Mouse (Mus musculus) splenic B cell, adult 2 months (primary cell): ENCODE data around the gene Sf1.

Experiments
- DNase-seq: peaks from one replicate; pipeline ENCODE4 v3.0.0-alpha.2; 2011; ENCODE audit warnings: low read depth, low spot score
- H3K27me3 ChIP-seq: 2 replicates; pipeline ENCODE4 v1.6.1; 2012; ENCODE audit warnings: mild to moderate bottlenecking, low read length, moderate library complexity, mixed read lengths; ENCODE audit not compliant: control insufficient read depth, poor library complexity, insufficient read depth, severe bottlenecking
- H3K36me3 ChIP-seq: 2 replicates; pipeline ENCODE4 v1.6.1; 2012; ENCODE audit warnings: mild to moderate bottlenecking, low read length, moderate library complexity, mixed read lengths; ENCODE audit not compliant: control insufficient read depth, poor library complexity, insufficient read depth, severe bottlenecking

Sf1 gene

GRCm38 (mm10) chr19:6376643-6377042, 13.2 kb downstream of the Sf1 start:
- no peak for DNase-seq
- Histone ChIP-seq H3K27me3 (no peaks in the 10 kb centered on the region), H3K36me3 (peaks cover 48% of the 10 kb centered on the region)

GRCm38 (mm10) chr19:6377327-6378040, 14.0 kb downstream of the Sf1 start:
- no peak for DNase-seq
- Histone ChIP-seq H3K27me3 (no peaks in the 10 kb centered on the region), H3K36me3 (peaks cover 41% of the 10 kb centered on the region)

- no peak for DNase-seq
- peaks cover 23% of the 10 kb centered on the region for H3K36me3 ChIP-seq
- H3K27me3 ChIP-seq = no peaks in the 10 kb centered on the region
These were observed 17.1 kb downstream of the Sf1 start for GRCm38 (mm10) chr19:6380411-6381166.

- Histone ChIP-seq H3K27me3 (no peaks in the 10 kb centered on the region), H3K36me3 (peaks cover 18% of the 10 kb centered on the region)
- no peak for DNase-seq
These were observed 17.7 kb downstream of the Sf1 start for GRCm38 (mm10) chr19:6381238-6381637.

GRCm38 (mm10) chr19:6382323-6382924, 18.9 kb downstream of the Sf1 start:
- peaks cover 8% of the 10 kb centered on the region; the same call in 1 of the 2 replicates for H3K36me3 ChIP-seq
- H3K27me3 ChIP-seq = no peaks in the 10 kb centered on the region
- no peak for DNase-seq

- Histone ChIP-seq H3K27me3 (no peaks in the 10 kb centered on the region), H3K36me3 (peaks cover 4% of the 10 kb centered on the region; the same call in 1 of the 2 replicates)
These were observed 20.0 kb downstream of the Sf1 start for GRCm38 (mm10) chr19:6383470-6383869.

GRCm38 (mm10) chr19:6384128-6384527, 20.6 kb downstream of the Sf1 start, which contains the start of gene Pygm:
Gene Pygm, plus strand, starts transcription at chr19:6384399.
- DNase-seq = no peak
- Histone ChIP-seq H3K27me3 (no peaks in the 10 kb centered on the region), H3K36me3 (no peaks in the 10 kb centered on the region)

More at GRCm38 (mm10) chr19:6383470-6383869, 20.0 kb downstream of the Sf1 start:
- DNase-seq = no peak

- no peak for DNase-seq
- no peaks in the 10 kb centered on the region for H3K36me3 ChIP-seq
- H3K27me3 ChIP-seq = no peaks in the 10 kb centered on the region
These were observed 21.5 kb downstream of the Sf1 start for GRCm38 (mm10) chr19:6384954-6385353.

GRCm38 (mm10) chr19:6385419-6385818, 21.9 kb downstream of the Sf1 start:
- no peaks in the 10 kb centered on the region for H3K36me3 ChIP-seq
- DNase-seq = no peak
- no peaks in the 10 kb centered on the region for H3K27me3 ChIP-seq

- DNase-seq = no peak
- Histone ChIP-seq H3K36me3 (no peaks in the 10 kb centered on the region), H3K27me3 (no peaks in the 10 kb centered on the region)
These were observed 22.3 kb downstream of the Sf1 start for GRCm38 (mm10) chr19:6385821-6386220.

- Histone ChIP-seq H3K27me3 (no peaks in the 10 kb centered on the region), H3K36me3 (no peaks in the 10 kb centered on the region)
- no peak for DNase-seq
These were observed 22.7 kb downstream of the Sf1 start for GRCm38 (mm10) chr19:6386234-6386633.

GRCm38 (mm10) chr19:6388006-6388405, 24.5 kb downstream of the Sf1 start:
- Histone ChIP-seq H3K36me3 (no peaks in the 10 kb centered on the region), H3K27me3 (no peaks in the 10 kb centered on the region)
- no peak for DNase-seq

GRCm38 (mm10) chr19:6389803-6390202, 26.3 kb downstream of the Sf1 start:
- Histone ChIP-seq H3K36me3 (no peaks in the 10 kb centered on the region), H3K27me3 (no peaks in the 10 kb centered on the region)
- peak; percentile 64 for DNase-seq

- H3K27me3 ChIP-seq = no peaks in the 10 kb centered on the region
- no peak for DNase-seq
- H3K36me3 ChIP-seq = no peaks in the 10 kb centered on the region
These were observed 26.8 kb downstream of the Sf1 start for GRCm38 (mm10) chr19:6390251-6390650.
